Mouse (Mus musculus) lung, embryonic 14.5 days (tissue): ENCODE data around the gene Coil. TPM values are rescaled to one million over a fixed set of nuclear protein-coding genes. Genes with fewer than 3 reads are reported as not detected.
A peak's percentile ranks its signal among the peaks of the same experiment; 100 is the strongest.

Experiments
- ATAC-seq: fragments of 200-750 bp; cut with Nextera tagmentation; 2 replicates; pipeline ENCODE4 v1.8.0; 2017; ENCODE audit warnings: mild to moderate bottlenecking, moderate TSS enrichment, moderate library complexity; ENCODE audit not compliant: insufficient read depth
- DNase-seq: peaks from one replicate; pipeline ENCODE4 v3.0.0-alpha.2; 2015
- H3K27ac ChIP-seq: fragments of 300-500 bp; sonication (generic); 2 replicates; pipeline ENCODE4 v1.5.1; 2014; ENCODE audit warnings: low read depth, mild to moderate bottlenecking, moderate library complexity
- H3K27me3 ChIP-seq: fragments of 300-500 bp; sonication (generic); 2 replicates; pipeline ENCODE4 v1.6.1; 2014; ENCODE audit warnings: low read length, control low read depth; ENCODE audit not compliant: insufficient read depth
- H3K36me3 ChIP-seq: fragments of 300-500 bp; sonication (generic); 2 replicates; pipeline ENCODE4 v1.6.1; 2014; ENCODE audit warnings: control low read depth; ENCODE audit not compliant: insufficient read depth
- H3K4me1 ChIP-seq: fragments of 300-500 bp; sonication (generic); 2 replicates; pipeline ENCODE4 v1.6.1; 2014; ENCODE audit warnings: antibody characterized with exemption, control low read depth; ENCODE audit not compliant: insufficient read depth
- H3K4me2 ChIP-seq: fragments of 300-500 bp; sonication (generic); 2 replicates; pipeline ENCODE4 v1.6.1; 2014; ENCODE audit warnings: mild to moderate bottlenecking
- H3K4me3 ChIP-seq: fragments of 300-500 bp; sonication (generic); 2 replicates; pipeline ENCODE4 v1.5.1; 2014; ENCODE audit warnings: low read depth, low read length
- H3K9ac ChIP-seq: fragments of 300-500 bp; sonication (generic); 2 replicates; pipeline ENCODE4 v1.6.1; 2014
- H3K9me3 ChIP-seq: fragments of 300-500 bp; sonication (generic); 2 replicates; pipeline ENCODE4 v1.6.1; 2016; ENCODE audit warnings: low read depth, low read length, control low read depth
- CTCF ChIP-seq: IDR thresholded peaks from 2 replicates; pipeline ENCODE4 v1.5.1; 2016; ENCODE audit warnings: antibody characterized with exemption, low read depth
- WGBS: fragments of 180-500 bp; shearing (Covaris S2); extraction: QIAGEN DNeasy Blood & Tissue Kit; methylation state at CpG from one replicate; pipeline ENCODE4 v1.1.7; 2014; 5-methylcytosine and 5-hydroxymethylcytosine counted together
- polyA plus RNA-seq: library from polyadenylated mRNA; unstranded; fragments of >200 nt; fragmentation: Nextera tagmentation; extraction: Ambion mirVana; gene quantifications from 2 replicates; pipeline ENCODE4 v1.2.1, GENCODE M21; 2014

Coil gene
- polyA plus RNA-seq, 1 experiment from 2014 or later = 12.2 TPM

- ATAC-seq (peak; percentile 90), DNase-seq (peak; percentile 94)
- Histone ChIP-seq H3K27me3 (no peaks in the 10 kb centered on the region), H3K36me3 (no peaks in the 10 kb centered on the region), H3K4me2 (peak within 1 kb of the TSS; percentile 80), H3K4me3 (peak within 1 kb of the TSS; percentile 65), H3K9me3 (no peaks in the 10 kb centered on the region), H3K27ac (peak within 1 kb of the TSS; percentile 46; the same call in 1 of the 2 replicates), H3K4me1 (peaks cover 9% of the 10 kb centered on the region; the same call in 1 of the 2 replicates), H3K9ac (peak within 1 kb of the TSS; percentile 70)
- peak; percentile 4; the same call in 1 of the 2 replicates for TF ChIP-seq CTCF
- 3% methylated on average over 48 of the region's 48 CpGs for WGBS
Measured at GRCm38 (mm10) chr11:88998974-88999722, 29.1 kb downstream of the Coil start, which contains the start of gene Trim25. Gene Trim25 (plus strand): TSS chr11:88999376.

- Histone ChIP-seq H3K27me3 (no peaks in the 10 kb centered on the region), H3K27ac (peak overlapping the region; percentile 46; the same call in 1 of the 2 replicates), H3K9ac (peak overlapping the region; percentile 70), H3K4me1 (peaks cover 9% of the 10 kb centered on the region; the same call in 1 of the 2 replicates), H3K36me3 (no peaks in the 10 kb centered on the region), H3K4me3 (peak overlapping the region; percentile 65), H3K9me3 (no peaks in the 10 kb centered on the region), H3K4me2 (peak overlapping the region; percentile 80)
- TF ChIP-seq CTCF = no peak
- WGBS = 20% methylated on average over 33 of the region's 33 CpGs
- ATAC-seq (no peak; the same call in 1 of the 2 replicates), DNase-seq (no peak)
Measured at GRCm38 (mm10) chr11:88999723-89000526, 29.9 kb downstream of the Coil start.

- DNase-seq = peak; percentile 22
- peak overlapping the region; percentile 70; the same call in 1 of the 2 replicates for H3K9ac ChIP-seq
Measured at GRCm38 (mm10) chr11:89000527-89000819, 30.4 kb downstream of the Coil start.

DNA sequence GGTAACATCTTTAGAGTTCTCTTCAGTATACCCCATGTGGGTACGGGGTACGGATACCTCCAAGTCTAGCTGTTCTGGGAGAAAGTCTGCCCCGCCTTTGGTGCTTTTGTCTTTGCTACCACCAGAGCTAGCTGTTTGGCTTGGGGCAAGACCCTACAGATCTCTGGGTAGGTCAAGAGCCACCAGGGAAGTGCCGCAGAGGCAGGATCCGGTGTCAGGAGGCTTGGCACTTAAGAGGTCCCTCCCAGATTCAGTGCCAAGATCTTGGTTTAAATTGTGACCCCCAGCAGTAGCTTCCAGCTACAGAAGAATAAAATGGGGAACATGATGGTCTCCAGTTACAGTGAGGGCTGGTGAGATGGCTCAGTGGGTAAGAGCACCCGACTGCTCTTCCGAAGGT lies 31.5 kb downstream of the Coil start:
- no peak for TF ChIP-seq CTCF
- H3K9me3 ChIP-seq = no peaks in the 10 kb centered on the region
- H3K36me3 ChIP-seq = 0 out of 2 replicates have a peak, but pooled peaks cover 4% of the 10 kb centered on the region
- no peaks in the 10 kb centered on the region for H3K27me3 ChIP-seq
- no peak overlapping the region for H3K27ac ChIP-seq
- no peak for ATAC-seq
- no peak for DNase-seq
- 94% methylated on average over 7 of the region's 7 CpGs for WGBS
- H3K4me1 ChIP-seq = peaks cover 9% of the 10 kb centered on the region; the same call in 1 of the 2 replicates
- no peak overlapping the region for H3K9ac ChIP-seq
- H3K4me3 ChIP-seq = no peak overlapping the region
- H3K4me2 ChIP-seq = peak overlapping the region; percentile 80

More at GRCm38 (mm10) chr11:89000527-89000819, 30.4 kb downstream of the Coil start:
- Histone ChIP-seq H3K4me2 (peak overlapping the region; percentile 80), H3K27me3 (no peaks in the 10 kb centered on the region), H3K9me3 (no peaks in the 10 kb centered on the region), H3K4me1 (peaks cover 9% of the 10 kb centered on the region; the same call in 1 of the 2 replicates), H3K36me3 (no peaks in the 10 kb centered on the region), H3K4me3 (peak overlapping the region; percentile 65), H3K27ac (0 out of 2 replicates have a peak overlapping the region, but pooled peaks have one; percentile 24)
- no peak for TF ChIP-seq CTCF
- no peak for ATAC-seq

- H3K4me1 ChIP-seq = peaks cover 9% of the 10 kb centered on the region; the same call in 1 of the 2 replicates
- ATAC-seq (no peak), DNase-seq (no peak)
- H3K9ac ChIP-seq = no peak overlapping the region
- TF ChIP-seq CTCF = no peak
- no peaks in the 10 kb centered on the region for H3K9me3 ChIP-seq
- peaks cover 4% of the 10 kb centered on the region; the same call in 1 of the 2 replicates for H3K36me3 ChIP-seq
- WGBS = 84% methylated on average over 5 of the region's 5 CpGs
- H3K4me3 ChIP-seq = no peak overlapping the region
- peak overlapping the region; percentile 50; the same call in 1 of the 2 replicates for H3K4me2 ChIP-seq
- no peaks in the 10 kb centered on the region for H3K27me3 ChIP-seq
- H3K27ac ChIP-seq = no peak overlapping the region
Measured at GRCm38 (mm10) chr11:89002068-89002467, 32.0 kb downstream of the Coil start.

DNA sequence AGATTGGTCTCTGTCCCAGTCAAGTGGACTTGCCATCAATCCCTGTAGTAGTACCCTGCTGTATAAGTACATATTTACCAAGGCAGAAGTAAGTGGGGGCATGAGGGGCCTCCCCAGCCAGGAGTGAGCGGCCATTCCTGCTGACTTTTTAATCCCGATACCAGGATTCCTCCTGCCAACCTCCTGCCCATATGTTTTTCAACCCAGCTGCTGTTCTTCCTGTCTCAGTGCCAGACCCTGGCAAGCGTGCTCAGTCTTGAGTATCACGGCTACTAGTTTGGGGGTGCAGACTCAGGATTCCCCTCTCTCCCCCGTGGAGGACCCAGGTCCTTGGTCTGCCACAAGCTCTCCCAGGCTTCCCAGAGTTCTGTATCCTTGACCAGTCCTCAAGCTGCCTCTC lies 32.6 kb downstream of the Coil start:
- H3K9me3 ChIP-seq = no peaks in the 10 kb centered on the region
- no peaks in the 10 kb centered on the region for H3K27me3 ChIP-seq
- no peak for TF ChIP-seq CTCF
- H3K4me2 ChIP-seq = peak overlapping the region; percentile 50
- 43% methylated on average over 5 of the region's 5 CpGs for WGBS
- ATAC-seq = no peak
- peaks cover 9% of the 10 kb centered on the region; the same call in 1 of the 2 replicates for H3K4me1 ChIP-seq
- peaks cover 4% of the 10 kb centered on the region; the same call in 1 of the 2 replicates for H3K36me3 ChIP-seq
- H3K4me3 ChIP-seq = no peak overlapping the region
- H3K9ac ChIP-seq = peak overlapping the region; percentile 16; the same call in 1 of the 2 replicates
- peak overlapping the region; percentile 65 for H3K27ac ChIP-seq
- no peak for DNase-seq
